Mouse (Mus musculus) liver, embryonic 16.5 days (tissue): Measurements from ENCODE around the gene Zfp983. TPM values are rescaled to one million over a fixed set of nuclear protein-coding genes. Genes with fewer than 3 reads are reported as not detected.
"Not testable (repeated sequence)": the region's sequence is repeated elsewhere in the genome, so short reads cannot be mapped to it uniquely, and the experiment has no call there.

Experiments
- ATAC-seq: fragments of 200-750 bp; cut with Nextera tagmentation; 2 replicates; pipeline ENCODE4 v1.8.0; 2017; ENCODE audit warnings: low read depth, mild to moderate bottlenecking, moderate number of reproducible peaks, moderate library complexity
- H3K27ac ChIP-seq: fragments of 300-500 bp; sonication (generic); 2 replicates; pipeline ENCODE4 v1.5.1; 2014; ENCODE audit warnings: mild to moderate bottlenecking, low read length
- H3K27me3 ChIP-seq: fragments of 300-500 bp; sonication (generic); 2 replicates; pipeline ENCODE4 v1.6.1; 2014; ENCODE audit warnings: low read depth, low read length, mixed read lengths; ENCODE audit not compliant: control insufficient read depth, insufficient read depth
- H3K36me3 ChIP-seq: fragments of 300-500 bp; sonication (generic); 2 replicates; pipeline ENCODE4 v1.6.1; 2014; ENCODE audit warnings: mild to moderate bottlenecking; ENCODE audit not compliant: control insufficient read depth, insufficient read depth
- H3K4me1 ChIP-seq: fragments of 300-500 bp; sonication (generic); 2 replicates; pipeline ENCODE4 v1.6.1; 2014; ENCODE audit warnings: low read depth, low read length, mixed read lengths; ENCODE audit not compliant: control insufficient read depth
- H3K4me2 ChIP-seq: fragments of 300-500 bp; sonication (generic); 2 replicates; pipeline ENCODE4 v1.6.1; 2014; ENCODE audit warnings: low read depth, low read length, mixed read lengths
- H3K4me3 ChIP-seq: fragments of 300-500 bp; sonication (generic); 2 replicates; pipeline ENCODE4 v1.5.1; 2014; ENCODE audit warnings: low read depth, mild to moderate bottlenecking, low read length
- H3K9ac ChIP-seq: fragments of 300-500 bp; sonication (generic); 2 replicates; pipeline ENCODE4 v1.6.1; 2014; ENCODE audit warnings: low read depth, low read length
- H3K9me3 ChIP-seq: fragments of 300-500 bp; sonication (generic); replicated peaks from 2 replicates; pipeline ENCODE4 v1.6.1; 2016; ENCODE audit warnings: low read length; ENCODE audit not compliant: control insufficient read depth
- WGBS: fragments of 180-500 bp; shearing (Covaris S2); extraction: QIAGEN DNeasy Blood & Tissue Kit; methylation state at CpG from one replicate; pipeline ENCODE4 v1.1.7; 2014; ENCODE audit not compliant: insufficient replicate concordance; 5-methylcytosine and 5-hydroxymethylcytosine counted together
- polyA plus RNA-seq: library from polyadenylated mRNA; unstranded; fragments of >200 nt; fragmentation: Nextera tagmentation; extraction: Ambion mirVana; gene quantifications from 2 replicates; pipeline ENCODE4 v1.2.1, GENCODE M21; 2015

The Zfp983 gene
- polyA plus RNA-seq, 1 experiment from 2014 or later = 0.91 TPM

DNA sequence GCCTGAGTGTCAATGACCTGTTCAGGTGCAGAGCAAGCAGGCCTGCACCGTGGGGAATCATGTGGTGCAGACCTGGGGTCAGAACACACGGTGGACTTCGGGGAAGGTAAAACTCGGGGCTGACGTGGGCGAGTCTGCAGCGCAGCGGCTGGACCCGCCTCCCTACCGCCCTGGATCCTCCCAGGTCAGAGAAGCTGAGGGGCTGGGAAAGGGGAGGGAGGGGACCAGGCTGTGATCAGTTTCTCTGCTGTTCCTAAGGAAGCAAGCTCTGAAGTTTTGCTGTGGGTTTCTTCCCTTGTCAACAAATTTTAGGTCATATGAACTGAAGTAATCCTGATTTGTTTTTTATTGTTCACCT lies 29.6 kb downstream of the Zfp983 start:
- not testable (repeated sequence) for H3K27me3 ChIP-seq, H3K9me3 ChIP-seq, H3K4me1 ChIP-seq, H3K36me3 ChIP-seq
- Histone ChIP-seq H3K9ac (peak overlapping the region; percentile 61), H3K27ac (peak overlapping the region; percentile 88), H3K4me2 (peak overlapping the region; percentile 71), H3K4me3 (peak overlapping the region; percentile 71)
- 0% methylated on average over 9 of the region's 10 CpGs for WGBS
- peak; percentile 75 for ATAC-seq

DNA sequence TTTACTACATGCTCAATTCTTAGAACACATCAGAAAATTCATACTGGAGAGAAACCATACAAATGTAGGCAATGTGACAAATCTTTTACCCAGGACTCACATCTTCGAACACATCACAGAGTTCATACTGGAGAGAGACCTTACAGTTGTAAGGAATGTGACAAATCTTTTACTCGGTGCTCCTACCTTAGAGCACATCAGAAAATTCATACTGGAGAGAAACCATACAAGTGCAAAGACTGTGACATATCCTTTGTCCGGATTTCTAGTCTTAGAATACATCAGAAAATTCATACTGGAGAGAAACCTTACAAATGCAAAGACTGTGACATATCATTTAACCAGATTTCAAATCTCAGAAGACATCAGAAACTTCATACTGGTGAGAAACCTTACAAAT lies 41.1 kb downstream of the Zfp983 start, which contains the start of gene Gm10226:
Gm10226 (plus strand) TSS at position 301 of the 400 bp plus-strand sequence.
- WGBS = 68% methylated on average over 3 of the region's 3 CpGs
- no peak within 1 kb of the TSS for H3K27ac ChIP-seq
- no peaks in the 10 kb centered on the region for H3K9me3 ChIP-seq

DNA sequence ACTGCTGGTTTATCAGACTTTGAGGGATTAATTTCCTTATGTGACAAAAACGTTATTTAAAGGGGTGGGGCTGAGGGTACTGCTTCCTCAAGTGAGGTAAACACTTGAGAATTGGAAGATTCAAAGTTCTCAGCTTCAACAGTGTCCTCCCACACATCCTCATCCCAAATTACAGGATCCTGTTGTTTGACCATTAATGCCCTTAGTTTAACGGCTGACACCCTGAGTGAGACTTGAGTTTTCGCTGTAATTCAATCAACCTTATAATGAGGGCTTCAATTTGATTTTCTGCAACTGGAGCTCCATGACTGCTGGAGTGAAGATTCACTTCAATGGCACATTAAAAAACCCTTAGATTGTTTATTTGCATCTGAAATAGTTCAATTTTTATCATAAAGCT lies 42.9 kb downstream of the Zfp983 start:
- ATAC-seq = no peak
- Histone ChIP-seq H3K4me2 (no peak overlapping the region), H3K27ac (no peak overlapping the region), H3K36me3 (0 out of 2 replicates have a peak, but pooled peaks cover 2% of the 10 kb centered on the region), H3K4me1 (no peaks in the 10 kb centered on the region; the same call in 1 of the 2 replicates), H3K4me3 (no peak overlapping the region), H3K27me3 (no peaks in the 10 kb centered on the region), H3K9ac (no peak overlapping the region), H3K9me3 (no peaks in the 10 kb centered on the region)
- WGBS = 74% methylated on average over 3 of the region's 3 CpGs

More for the DNA sequence above, 41.1 kb downstream of the Zfp983 start, which contains the start of gene Gm10226:
- no peaks in the 10 kb centered on the region; the same call in 1 of the 2 replicates for H3K4me1 ChIP-seq
- no peaks in the 10 kb centered on the region for H3K27me3 ChIP-seq
- H3K36me3 ChIP-seq = 0 out of 2 replicates have a peak, but pooled peaks cover 2% of the 10 kb centered on the region
- no peak for ATAC-seq
- H3K4me3 ChIP-seq = no peak within 1 kb of the TSS
- H3K4me2 ChIP-seq = no peak within 1 kb of the TSS
- no peak within 1 kb of the TSS for H3K9ac ChIP-seq

DNA sequence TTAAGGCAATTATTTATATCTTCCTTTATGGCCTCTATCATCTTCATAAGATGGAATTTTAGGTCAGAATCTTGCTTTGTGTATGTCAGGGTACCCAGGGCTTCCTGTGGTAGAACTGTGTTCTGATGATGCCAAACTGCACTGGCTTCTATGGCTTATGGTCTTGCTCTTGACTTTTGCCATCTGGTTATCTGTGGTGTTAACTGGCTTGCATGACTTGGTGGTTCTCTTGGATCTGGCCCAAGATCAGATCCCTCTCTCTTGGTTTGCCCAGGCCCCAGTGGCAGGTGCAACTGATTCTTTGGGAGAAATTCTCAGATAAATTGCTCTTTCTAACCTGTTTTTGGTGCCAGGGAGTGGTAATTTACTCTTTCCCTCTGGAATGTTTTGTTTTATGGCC lies 45.6 kb downstream of the Zfp983 start:
- H3K9me3 ChIP-seq = no peaks in the 10 kb centered on the region
- no peak overlapping the region for H3K9ac ChIP-seq
- H3K27me3 ChIP-seq = no peaks in the 10 kb centered on the region
- no peak overlapping the region for H3K4me2 ChIP-seq
- no peaks in the 10 kb centered on the region; the same call in 1 of the 2 replicates for H3K4me1 ChIP-seq
- H3K27ac ChIP-seq = no peak overlapping the region
- no peaks in the 10 kb centered on the region for H3K36me3 ChIP-seq
- no peak overlapping the region for H3K4me3 ChIP-seq
- ATAC-seq = peak; percentile 60

DNA sequence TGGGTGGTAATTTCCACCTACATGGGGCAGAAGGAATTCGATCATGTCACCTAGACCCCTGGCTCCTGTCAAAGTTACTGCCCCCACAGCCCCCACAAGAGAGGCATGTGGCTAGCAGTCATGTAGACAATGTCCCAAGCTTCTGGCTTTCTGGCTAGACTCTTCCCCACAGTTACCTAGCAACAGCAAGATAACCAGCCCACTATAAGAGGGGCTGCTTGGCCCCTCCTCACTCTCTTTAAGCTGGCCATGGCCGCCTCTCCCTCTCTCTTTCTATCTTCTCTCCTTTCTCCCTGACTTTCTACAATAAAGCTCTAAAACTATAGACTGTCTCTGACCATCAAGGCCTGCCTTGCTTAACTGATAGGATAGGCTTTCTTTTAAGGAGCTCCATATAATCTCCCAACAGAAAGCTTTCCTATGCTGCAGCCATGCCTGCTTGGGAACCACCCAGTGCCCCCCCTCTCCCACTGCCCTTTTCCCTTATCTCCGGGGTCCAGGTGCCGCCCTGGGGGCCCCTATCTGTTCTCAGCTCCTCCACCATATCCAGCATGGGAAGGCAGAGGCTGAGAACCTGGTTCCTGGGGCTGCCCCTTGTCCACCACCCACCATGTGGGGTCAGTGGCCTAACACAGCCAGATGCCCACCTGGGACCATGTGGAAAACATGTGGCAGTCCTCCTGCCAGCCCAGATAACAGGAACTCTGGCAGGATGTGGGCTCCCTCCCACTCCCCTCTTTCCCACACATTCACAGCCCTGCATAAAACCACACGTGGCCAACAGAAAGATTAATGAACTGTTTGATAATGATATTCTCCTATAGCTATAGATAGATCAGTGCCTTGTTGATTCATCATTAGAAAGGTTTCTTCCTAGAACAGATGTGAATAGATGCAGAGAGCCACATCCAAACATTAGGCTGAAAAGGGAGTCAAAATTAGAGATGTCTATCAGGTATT lies 52.1 kb downstream of the Zfp983 start:
- peak overlapping the region; percentile 85 for H3K27ac ChIP-seq
- WGBS = 11% methylated on average over 5 of the region's 5 CpGs
- H3K4me1 ChIP-seq = peaks cover 20% of the 10 kb centered on the region
- peak overlapping the region; percentile 24; the same call in 1 of the 2 replicates for H3K4me3 ChIP-seq
- H3K9me3 ChIP-seq = no peaks in the 10 kb centered on the region
- H3K9ac ChIP-seq = peak overlapping the region; percentile 40
- peak; percentile 97 for ATAC-seq
- H3K36me3 ChIP-seq = no peaks in the 10 kb centered on the region
- H3K27me3 ChIP-seq = no peaks in the 10 kb centered on the region
- H3K4me2 ChIP-seq = peak overlapping the region; percentile 60

DNA sequence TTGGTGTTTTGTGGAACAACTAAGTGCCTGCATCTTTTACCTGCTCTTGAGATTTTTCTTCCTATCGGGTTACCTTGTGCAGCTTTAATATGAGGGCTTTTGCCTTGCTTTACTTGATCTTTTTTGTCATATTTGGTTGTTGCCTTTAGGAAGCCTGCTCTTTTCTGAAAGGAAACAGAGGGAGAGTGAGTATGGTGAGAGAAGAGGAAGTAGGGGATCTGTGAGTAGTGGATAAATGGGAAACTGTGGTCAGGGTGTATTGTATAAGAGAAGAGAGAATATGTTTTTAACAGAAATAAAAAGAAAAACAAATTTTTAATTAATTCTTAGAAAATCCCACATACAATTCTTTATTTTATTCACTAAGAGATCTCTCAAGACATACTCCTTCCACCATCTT lies 53.0 kb downstream of the Zfp983 start:
- 25% methylated on average over 1 of the region's 1 CpGs for WGBS

DNA sequence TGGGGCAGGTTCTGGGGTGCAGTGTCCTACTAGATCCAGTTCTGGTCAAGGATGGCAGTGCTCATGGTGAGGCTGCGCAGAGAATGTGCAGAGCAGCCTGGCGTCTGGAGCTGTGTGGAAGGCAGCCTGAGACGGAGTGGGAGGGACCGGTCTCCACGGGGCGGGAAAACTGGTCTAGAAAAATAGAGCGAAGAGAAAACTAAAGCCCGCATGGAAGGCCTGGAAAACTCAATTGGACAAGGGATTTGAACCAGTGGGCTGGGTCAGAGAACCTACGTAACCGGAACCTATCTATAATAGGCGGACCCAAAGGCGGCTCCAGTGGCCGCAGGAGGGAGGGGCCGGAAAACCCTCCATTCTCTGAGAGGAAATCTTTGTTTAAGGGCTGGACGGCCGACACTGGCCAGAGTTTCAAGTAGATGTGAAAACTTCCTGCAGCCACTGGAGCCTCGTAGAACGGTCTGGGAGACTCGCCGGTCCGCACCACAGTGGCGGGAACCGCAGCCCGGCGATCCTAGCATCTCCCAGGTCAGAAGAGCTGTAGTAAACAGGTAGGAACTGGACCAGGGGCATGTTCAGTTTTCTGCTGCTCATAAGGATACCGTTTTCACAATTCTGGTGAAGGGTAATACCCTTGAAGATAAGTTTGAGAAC lies 57.0 kb downstream of the Zfp983 start, which contains the start of gene Zfp760:
Zfp760 (plus strand) TSS at position 399 of the 654 bp plus-strand sequence.
- H3K4me1 ChIP-seq = peaks cover 20% of the 10 kb centered on the region
- H3K4me2 ChIP-seq = peak within 1 kb of the TSS; percentile 70
- 7% methylated on average over 26 of the region's 26 CpGs for WGBS
- peak within 1 kb of the TSS; percentile 89 for H3K27ac ChIP-seq
- peak within 1 kb of the TSS; percentile 79 for H3K4me3 ChIP-seq
- no peaks in the 10 kb centered on the region for H3K27me3 ChIP-seq
- 0 out of 2 replicates have a peak, but pooled peaks cover 5% of the 10 kb centered on the region for H3K36me3 ChIP-seq
- peak within 1 kb of the TSS; percentile 78 for H3K9ac ChIP-seq
- H3K9me3 ChIP-seq = no peaks in the 10 kb centered on the region
- peak; percentile 78 for ATAC-seq

More for the DNA sequence above, 53.0 kb downstream of the Zfp983 start:
- no peaks in the 10 kb centered on the region for H3K36me3 ChIP-seq
- no peak for ATAC-seq
- H3K9ac ChIP-seq = no peak overlapping the region
- peaks cover 22% of the 10 kb centered on the region for H3K4me1 ChIP-seq
- no peaks in the 10 kb centered on the region for H3K27me3 ChIP-seq
- no peak overlapping the region for H3K4me3 ChIP-seq
- H3K27ac ChIP-seq = peak overlapping the region; percentile 85
- no peak overlapping the region; the same call in 1 of the 2 replicates for H3K4me2 ChIP-seq
- H3K9me3 ChIP-seq = no peaks in the 10 kb centered on the region

DNA sequence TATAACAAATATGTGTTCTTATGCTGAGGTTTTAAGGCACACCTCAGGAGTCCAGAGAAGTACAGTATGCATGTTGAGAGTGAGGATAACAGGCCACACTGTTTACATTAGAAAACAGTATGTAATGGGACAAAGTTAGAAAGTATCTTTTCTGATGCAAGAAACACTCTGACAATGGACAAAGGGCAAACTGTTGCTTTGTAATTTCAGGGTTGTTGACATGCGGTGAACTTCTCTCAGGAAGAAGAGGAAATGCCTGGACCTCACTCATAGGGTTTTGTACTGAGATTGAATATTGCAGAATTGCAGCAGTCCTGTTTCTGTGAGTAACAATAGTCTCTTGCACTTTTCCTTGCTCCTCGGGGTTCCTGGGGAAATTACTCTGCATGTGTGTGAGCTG lies 58.0 kb downstream of the Zfp983 start:
- Histone ChIP-seq H3K4me1 (peaks cover 11% of the 10 kb centered on the region), H3K27ac (peak overlapping the region; percentile 54; the same call in 1 of the 2 replicates), H3K27me3 (no peaks in the 10 kb centered on the region), H3K9ac (peak overlapping the region; percentile 53), H3K36me3 (peaks cover 5% of the 10 kb centered on the region; the same call in 1 of the 2 replicates), H3K4me2 (peak overlapping the region; percentile 70), H3K9me3 (no peaks in the 10 kb centered on the region), H3K4me3 (peak overlapping the region; percentile 79)
- ATAC-seq = no peak
- WGBS = 20% methylated on average over 2 of the region's 2 CpGs
